ENCODE assay signal across 9 mouse cellular contexts in genomic region chr14:38992574-38992866, GRCm38 (mm10).
"Had no signal": no experiment of that assay in that cellular context is flagged by ENCODE, and none has a peak within 500 bp of the region (broad histone marks: within the 10 kb centered on the region; RNA-seq: fewer than 3 reads in every experiment).

No protein-coding gene starts in this region.

- H3K27ac ChIP-seq: kidney, postnatal 0 days; liver, embryonic 13.5 days; midbrain, embryonic 12.5 days had no signal

- H3K4me2 ChIP-seq: liver, embryonic 13.5 days; midbrain, embryonic 12.5 days had no signal

- H3K27me3 ChIP-seq: liver, embryonic 13.5 days; midbrain, embryonic 12.5 days had no signal

- H3K4me1 ChIP-seq: liver, embryonic 13.5 days; midbrain, embryonic 12.5 days had no signal

- DNase-seq: kidney, postnatal 25 days; liver, embryonic 13.5 days; lung, adult 2 months; lung, postnatal 14 days; lung, postnatal 4 days; thymus, adult 18-20 months; thymus, postnatal 36 days had no signal

- H3K4me3 ChIP-seq: liver, embryonic 13.5 days; midbrain, embryonic 12.5 days had no signal

- H3K9ac ChIP-seq: liver, embryonic 13.5 days; midbrain, embryonic 12.5 days had no signal

- H3K9me3 ChIP-seq: liver, embryonic 13.5 days; midbrain, embryonic 12.5 days had no signal

- H3K36me3 ChIP-seq: liver, embryonic 13.5 days; midbrain, embryonic 12.5 days had no signal
